Mouse (Mus musculus) heart, adult 2 months (tissue): Measurements from ENCODE around the gene Gjd3. TPM values are rescaled to one million over a fixed set of nuclear protein-coding genes. Genes with fewer than 3 reads are reported as not detected.

ENCODE experiments used
- DNase-seq, 2 experiments: peaks; one replicate each; pipeline ENCODE4 v3.0.0; 2021
- H3K27ac ChIP-seq: fragments of 200-600 bp; 2 replicates; pipeline ENCODE4 v1.8.1; 2022
- H3K27me3 ChIP-seq: fragments of 200-500 bp; 2 replicates; pipeline ENCODE4 v1.6.1; 2012; ENCODE audit warnings: mild to moderate bottlenecking, low read length, inconsistent platforms, mixed read lengths; ENCODE audit not compliant: control insufficient read depth, insufficient read depth
- H3K36me3 ChIP-seq: fragments of 200-500 bp; 2 replicates; pipeline ENCODE4 v1.6.1; 2012; ENCODE audit warnings: low read length, inconsistent platforms; ENCODE audit not compliant: control insufficient read depth, insufficient read depth
- H3K4me1 ChIP-seq: fragments of 200-500 bp; 2 replicates; pipeline ENCODE4 v1.6.1; 2011; ENCODE audit warnings: low read length; ENCODE audit not compliant: control insufficient read depth, insufficient read depth
- H3K4me3 ChIP-seq: fragments of 200-600 bp; 2 replicates; pipeline ENCODE4 v1.8.1; 2022
- H3K79me2 ChIP-seq: fragments of 200-500 bp; replicated peaks from 2 replicates; pipeline ENCODE4 v1.6.1; 2012; ENCODE audit warnings: mild to moderate bottlenecking, inconsistent platforms, low read length, moderate library complexity, mixed read lengths; ENCODE audit not compliant: control insufficient read depth, insufficient read depth
- H3K9ac ChIP-seq: fragments of 200-500 bp; 2 replicates; pipeline ENCODE4 v1.6.1; 2012; ENCODE audit warnings: low read depth, mild to moderate bottlenecking, control low read depth, inconsistent platforms, low read length, mixed read lengths
- CTCF ChIP-seq: fragments of 200-600 bp; IDR thresholded peaks from 2 replicates; pipeline ENCODE4 v1.8.1; 2022; ENCODE audit warnings: antibody characterized with exemption, mild to moderate bottlenecking, moderate library complexity
- EP300 ChIP-seq: fragments of 200-500 bp; IDR thresholded peaks from 2 replicates; pipeline ENCODE4 v1.6.1; 2011; ENCODE audit warnings: low read depth, low read length, control low read depth; ENCODE audit not compliant: insufficient read depth
- POLR2A ChIP-seq: fragments of 200-500 bp; IDR thresholded peaks from 2 replicates; pipeline ENCODE4 v1.6.1; 2011; ENCODE audit warnings: mild to moderate bottlenecking, low read depth, low read length, control low read depth; ENCODE audit not compliant: insufficient read depth
- WGBS: fragments of 180-500 bp; shearing (Covaris S2); methylation state at CpG from one replicate; pipeline ENCODE4 v1.1.7; 2018; 5-methylcytosine and 5-hydroxymethylcytosine counted together
- intact Hi-C: fragments of 180-260 bp; cut with DNase I; formaldehyde crosslinking; loops from one replicate; pipeline ENCODE4 v1.15.1; 2025
- polyA plus RNA-seq: library from polyadenylated mRNA; depleted of rRNA; stranded (reverse); fragments of >200 nt; gene quantifications from 2 replicates; pipeline ENCODE4 v1.2.3, GENCODE M21; 2012
- total RNA-seq, 2 experiments: library from RNA; stranded (reverse); gene quantifications; 2 replicates each; pipeline ENCODE4 v1.2.3; 2021

Gene Gjd3
- total and polyA plus RNA-seq, 3 experiments = 0.27 to 0.94 (median 0.31) TPM

GRCm38 (mm10) chr11:99023094-99023493 lies 40.3 kb upstream of the Gjd3 start:
- Histone ChIP-seq H3K4me3 (no peak overlapping the region), H3K4me1 (no peaks in the 10 kb centered on the region), H3K36me3 (no peaks in the 10 kb centered on the region), H3K79me2 (no peaks in the 10 kb centered on the region), H3K27ac (no peak overlapping the region), H3K9ac (no peak overlapping the region), H3K27me3 (no peaks in the 10 kb centered on the region)
- no peak for DNase-seq
- 9% methylated on average over 4 of the region's 4 CpGs for WGBS
- intact Hi-C loops = no loop called here
- no peak for TF ChIP-seq EP300
- TF ChIP-seq CTCF = no peak
- TF ChIP-seq POLR2A = no peak

GRCm38 (mm10) chr11:99022384-99022933 lies 39.6 kb upstream of the Gjd3 start:
- Histone ChIP-seq H3K9ac (no peak overlapping the region), H3K79me2 (no peaks in the 10 kb centered on the region), H3K27me3 (no peaks in the 10 kb centered on the region), H3K4me1 (no peaks in the 10 kb centered on the region), H3K4me3 (no peak overlapping the region), H3K27ac (no peak overlapping the region), H3K36me3 (no peaks in the 10 kb centered on the region)
- intact Hi-C loops = no loop called here
- no peak for DNase-seq
- 85% methylated on average over 5 of the region's 5 CpGs for WGBS
- no peak for TF ChIP-seq EP300
- TF ChIP-seq CTCF = no peak
- no peak for TF ChIP-seq POLR2A

GRCm38 (mm10) chr11:99019844-99020243 lies 37.0 kb upstream of the Gjd3 start:
- Histone ChIP-seq H3K79me2 (no peaks in the 10 kb centered on the region), H3K9ac (no peak overlapping the region), H3K36me3 (no peaks in the 10 kb centered on the region), H3K4me3 (no peak overlapping the region), H3K27ac (no peak overlapping the region), H3K4me1 (no peaks in the 10 kb centered on the region), H3K27me3 (no peaks in the 10 kb centered on the region)
- TF ChIP-seq EP300 (no peak), CTCF (no peak), POLR2A (no peak)
- DNase-seq = no peak
- intact Hi-C loops = no loop called here
- 93% methylated on average over 6 of the region's 6 CpGs for WGBS

- no peak overlapping the region for H3K4me3 ChIP-seq
- no peaks in the 10 kb centered on the region for H3K36me3 ChIP-seq
- no peaks in the 10 kb centered on the region for H3K4me1 ChIP-seq
- no peak overlapping the region for H3K27ac ChIP-seq
- no peak overlapping the region for H3K9ac ChIP-seq
- 97% methylated on average over 1 of the region's 1 CpGs for WGBS
- DNase-seq = no peak
- TF ChIP-seq EP300 = no peak
- TF ChIP-seq CTCF = no peak
- TF ChIP-seq POLR2A = no peak
- no peaks in the 10 kb centered on the region for H3K79me2 ChIP-seq
- intact Hi-C loops = no loop called here
- no peaks in the 10 kb centered on the region for H3K27me3 ChIP-seq
These were observed 31.0 kb upstream of the Gjd3 start for GRCm38 (mm10) chr11:99013856-99014255.

- H3K4me3 ChIP-seq = no peak overlapping the region
- no peaks in the 10 kb centered on the region for H3K4me1 ChIP-seq
- DNase-seq = no peak
- no peaks in the 10 kb centered on the region for H3K27me3 ChIP-seq
- H3K9ac ChIP-seq = no peak overlapping the region
- intact Hi-C loops = no loop called here
- 93% methylated on average over 5 of the region's 5 CpGs for WGBS
- H3K27ac ChIP-seq = no peak overlapping the region
- TF ChIP-seq POLR2A (no peak), CTCF (no peak), EP300 (no peak)
- no peaks in the 10 kb centered on the region for H3K36me3 ChIP-seq
- no peaks in the 10 kb centered on the region for H3K79me2 ChIP-seq
These were observed 27.9 kb upstream of the Gjd3 start for GRCm38 (mm10) chr11:99010706-99011105.

- WGBS = 53% methylated on average over 4 of the region's 4 CpGs
- no peaks in the 10 kb centered on the region for H3K79me2 ChIP-seq
- no peaks in the 10 kb centered on the region for H3K36me3 ChIP-seq
- H3K9ac ChIP-seq = no peak overlapping the region
- no peaks in the 10 kb centered on the region for H3K27me3 ChIP-seq
- no peaks in the 10 kb centered on the region for H3K4me1 ChIP-seq
- H3K27ac ChIP-seq = no peak overlapping the region
- H3K4me3 ChIP-seq = no peak overlapping the region
- intact Hi-C loops = no loop called here
- no peak for TF ChIP-seq EP300
- no peak for TF ChIP-seq CTCF
- TF ChIP-seq POLR2A = no peak
- DNase-seq = no peak
These were observed 27.3 kb upstream of the Gjd3 start for GRCm38 (mm10) chr11:99010124-99010523.
